Mouse (Mus musculus): ENCODE data around the gene Dad1. TPM values are rescaled to one million over a fixed set of nuclear protein-coding genes. Genes with fewer than 3 reads are reported as not detected.

Dad1 gene
- total and polyA plus RNA-seq, 3 experiments, result 186 to 320 TPM; not detected in 1

DNA sequence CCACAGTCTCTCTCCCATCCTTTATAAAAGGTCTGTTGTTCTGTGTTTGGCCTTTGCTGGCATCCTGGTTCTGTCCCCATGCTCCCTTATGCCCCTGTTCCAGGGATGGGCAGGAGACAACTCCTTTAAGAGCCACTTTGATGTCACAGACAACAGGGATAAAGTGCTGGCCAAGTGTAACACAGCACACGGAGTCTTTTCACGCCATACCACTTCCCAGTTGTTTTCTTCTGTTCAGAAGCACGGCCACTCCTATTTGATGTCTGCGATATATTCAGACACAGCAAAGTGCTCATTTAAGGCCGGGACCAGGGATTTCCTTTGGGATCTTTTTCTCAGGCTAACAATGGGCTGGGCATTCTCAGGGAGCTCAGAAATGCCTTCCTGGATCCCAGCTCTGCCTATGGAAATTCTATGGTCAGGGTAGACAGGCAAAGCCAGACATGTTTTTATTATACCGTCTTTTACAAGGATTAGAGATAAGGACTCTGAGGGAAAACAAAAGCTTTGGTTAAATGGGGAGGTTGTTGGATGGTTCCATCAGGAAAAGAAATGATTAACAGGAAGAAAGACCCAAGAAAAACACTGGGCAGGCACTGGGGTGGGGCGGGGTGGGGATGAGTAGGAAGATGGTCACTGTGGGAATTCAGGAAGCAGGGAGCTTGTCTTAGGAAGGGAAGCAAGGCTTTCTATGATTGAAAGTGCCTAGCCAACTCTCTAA is 63.4 kb downstream of the Dad1 start:
- H3K27me3 ChIP-seq (ENCODE audit: control insufficient read depth in 1 of 2, insufficient read depth in 2 of 2, low read length in 2 of 2), result peaks cover 13 to 19% of the 10 kb centered on the region in 2 experiments
- no peak overlapping the region for H3K27ac ChIP-seq (ENCODE audit: control insufficient read depth, low read depth, low read length)

GRCm38 (mm10) chr14:54189255-54189654 is 64.6 kb downstream of the Dad1 start:
- Histone ChIP-seq H3K27me3 (ENCODE audit: control insufficient read depth in 1 of 2, insufficient read depth in 2 of 2, low read length in 2 of 2) (peaks cover 13 to 19% of the 10 kb centered on the region in 2 experiments), H3K4me3 (ENCODE audit: control insufficient read depth in 1 of 2, insufficient read depth in 1 of 2, low read depth in 2 of 2, low read length in 2 of 2) (no peak overlapping the region), H3K27ac (ENCODE audit: control insufficient read depth, low read depth, low read length) (no peak overlapping the region), H3K9me3 (replicated peaks; ENCODE audit: insufficient read depth, low read length) (no peaks in the 10 kb centered on the region), H3K9ac (ENCODE audit: control insufficient read depth, low read depth, low read length, poor library complexity, severe bottlenecking) (no peak overlapping the region), H3K79me2 (ENCODE audit: control insufficient read depth, insufficient read depth, low read length, poor library complexity) (no peaks in the 10 kb centered on the region), H3K36me3 (ENCODE audit: control insufficient read depth in 1 of 2, insufficient read depth in 2 of 2, low read length in 2 of 2) (no peaks in the 10 kb centered on the region), H3K4me1 (ENCODE audit: control insufficient read depth in 1 of 2, insufficient read depth in 2 of 2, low read length in 2 of 2) (no peaks in the 10 kb centered on the region)
- TF ChIP-seq NRF1 (IDR thresholded peaks at IDR 0.05; ENCODE audit: insufficient read depth, low read depth, low read length, poor library complexity, severe bottlenecking) (no peak), RCOR1 (IDR thresholded peaks at IDR 0.05; ENCODE audit: low read depth, low read length) (no peak), MYC (IDR thresholded peaks at IDR 0.05; ENCODE audit: low read depth, low read length) (no peak), TAL1 (IDR thresholded peaks at IDR 0.05; ENCODE audit: low read length) (no peak), TBP (IDR thresholded peaks at IDR 0.05; ENCODE audit: low read depth, low read length) (no peak), MAFK (IDR thresholded peaks at IDR 0.05; ENCODE audit: borderline replicate concordance, low read depth, low read length) (no peak), GATA1 (IDR thresholded peaks at IDR 0.05; ENCODE audit: low read depth, low read length) (no peak), USF1 (IDR thresholded peaks at IDR 0.05; ENCODE audit: low read depth, low read length) (no peak), POLR2AphosphoS5 (IDR thresholded peaks at IDR 0.05; ENCODE audit: borderline replicate concordance, low read depth, low read length) (no peak), ZNF384 (IDR thresholded peaks at IDR 0.05; ENCODE audit: low read depth, low read length) (no peak), UBTF (IDR thresholded peaks at IDR 0.05; ENCODE audit: borderline replicate concordance, insufficient read depth, low read depth, low read length) (no peak), ELF1 (IDR thresholded peaks at IDR 0.05; ENCODE audit: low read depth, low read length) (no peak), ETS1 (IDR thresholded peaks at IDR 0.05; ENCODE audit: low read depth, low read length) (no peak), E2F4 (IDR thresholded peaks at IDR 0.05; ENCODE audit: borderline replicate concordance, low read depth, low read length) (no peak), ZMIZ1 (IDR thresholded peaks at IDR 0.05; ENCODE audit: low read depth, low read length) (no peak), HCFC1 (IDR thresholded peaks at IDR 0.05; ENCODE audit: low read depth, low read length) (no peak), GABPA (IDR thresholded peaks at IDR 0.05; ENCODE audit: low read depth, low read length) (no peak), POLR2A (IDR thresholded peaks at IDR 0.05; ENCODE audit: control insufficient read depth in 1 of 2, insufficient read depth in 1 of 2, low read depth in 1 of 2, low read length in 2 of 2, poor library complexity in 1 of 2) (no peak), TCF12 (IDR thresholded peaks at IDR 0.05; ENCODE audit: low read depth, low read length) (no peak)
- DNase-seq (ENCODE audit: low read depth, low spot score), result no peak

More for the DNA sequence above, 63.4 kb downstream of the Dad1 start:
- DNase-seq (ENCODE audit: low read depth, low spot score), result no peak
- Histone ChIP-seq H3K4me3 (ENCODE audit: control insufficient read depth in 1 of 2, insufficient read depth in 1 of 2, low read depth in 2 of 2, low read length in 2 of 2) (no peak overlapping the region), H3K9ac (ENCODE audit: control insufficient read depth, low read depth, low read length, poor library complexity, severe bottlenecking) (no peak overlapping the region), H3K9me3 (replicated peaks; ENCODE audit: insufficient read depth, low read length) (no peaks in the 10 kb centered on the region), H3K79me2 (ENCODE audit: control insufficient read depth, insufficient read depth, low read length, poor library complexity) (no peaks in the 10 kb centered on the region), H3K4me1 (ENCODE audit: control insufficient read depth in 1 of 2, insufficient read depth in 2 of 2, low read length in 2 of 2) (no peaks in the 10 kb centered on the region), H3K36me3 (ENCODE audit: control insufficient read depth in 1 of 2, insufficient read depth in 2 of 2, low read length in 2 of 2) (no peaks in the 10 kb centered on the region)
- TF ChIP-seq JUND (IDR thresholded peaks at IDR 0.05; ENCODE audit: low read depth, low read length) (no peak), CHD1 (IDR thresholded peaks at IDR 0.05; ENCODE audit: low read depth, low read length) (no peak), KAT2A (conservative IDR thresholded peaks at IDR 0.05; ENCODE audit: low read depth, low read length) (no peak), BHLHE40 (IDR thresholded peaks at IDR 0.05; ENCODE audit: borderline replicate concordance, low read depth, low read length) (no peak), E2F4 (IDR thresholded peaks at IDR 0.05; ENCODE audit: borderline replicate concordance, low read depth, low read length) (no peak), GABPA (IDR thresholded peaks at IDR 0.05; ENCODE audit: low read depth, low read length) (no peak)
